Mouse (Mus musculus) bone marrow macrophage, adult 2 months (primary cell): ENCODE results near the gene Myg1.

Experiments used
- CTCF ChIP-seq: IDR thresholded peaks from 2 replicates; pipeline ENCODE4 v1.5.1; 2012; ENCODE audit warnings: low read depth, mild to moderate bottlenecking, low read length, moderate library complexity
- POLR2A ChIP-seq: IDR thresholded peaks from 2 replicates; pipeline ENCODE4 v1.6.1; 2012; ENCODE audit warnings: mild to moderate bottlenecking, low read depth, low read length, borderline replicate concordance

DNA sequence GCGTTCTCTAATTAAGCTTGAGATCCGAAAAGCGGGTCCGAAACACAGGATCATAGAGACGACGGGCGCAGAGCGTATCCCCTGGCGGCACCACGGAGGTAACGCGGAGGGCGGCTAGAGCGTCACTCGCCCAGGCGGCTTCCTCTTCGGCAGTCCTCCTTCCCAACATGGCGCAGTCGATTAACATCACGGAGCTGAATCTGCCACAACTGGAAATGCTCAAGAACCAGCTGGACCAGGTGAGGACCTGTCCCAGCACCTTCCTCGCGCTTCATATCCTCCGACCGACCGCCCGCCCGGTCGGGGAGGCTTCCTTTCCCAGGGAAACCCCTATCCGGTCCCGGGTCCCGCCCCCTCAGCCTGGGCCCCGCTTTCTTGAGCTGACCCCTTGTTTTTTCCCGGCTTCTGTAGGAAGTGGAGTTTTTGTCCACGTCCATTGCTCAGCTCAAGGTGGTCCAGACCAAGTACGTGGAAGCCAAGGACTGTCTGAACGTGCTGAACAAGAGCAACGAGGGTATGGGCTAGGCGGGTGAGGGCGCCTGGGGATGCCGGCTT, 5.4 kb upstream of the Myg1 start, which contains the start of gene Pfdn5:
- TF ChIP-seq POLR2A (0 out of 2 replicates have a peak, but pooled peaks have one; percentile 27), CTCF (no peak)
